Mouse (Mus musculus): ENCODE results near the gene Gm4871. TPM values are rescaled to one million over a fixed set of nuclear protein-coding genes. Genes with fewer than 3 reads are reported as not detected.
"Not testable (repeated sequence)": the region's sequence is repeated elsewhere in the genome, so short reads cannot be mapped to it uniquely, and the experiment has no call there.

The Gm4871 gene
- polyA plus RNA-seq, 1 experiment from 2014 or later, result not detected

GRCm38 (mm10) chr5:145057907-145058306, 25.4 kb upstream of the Gm4871 start:
- Histone ChIP-seq H3K4me3 (ENCODE audit: low read depth, low read length) (no peak overlapping the region), H3K9me3 (ENCODE audit: control insufficient read depth, low read length) (no peaks in the 10 kb centered on the region), H3K36me3 (ENCODE audit: control insufficient read depth, insufficient read depth, low read length) (no peaks in the 10 kb centered on the region), H3K27ac (ENCODE audit: low read depth, low read length) (no peak overlapping the region), H3K27me3 (ENCODE audit: control insufficient read depth, insufficient read depth, low read length) (no peaks in the 10 kb centered on the region), H3K9ac (replicated peaks; ENCODE audit: low read depth, low read length) (no peak overlapping the region), H3K4me1 (ENCODE audit: control insufficient read depth, insufficient read depth, low read length) (no peaks in the 10 kb centered on the region), H3K4me2 (ENCODE audit: low read depth, low read length) (no peak overlapping the region)
- no peak for ATAC-seq (ENCODE audit: low read depth)
- 76% methylated on average over 8 of the region's 8 CpGs for WGBS

- H3K36me3 ChIP-seq (ENCODE audit: control insufficient read depth, insufficient read depth, low read length); H3K9me3 ChIP-seq (ENCODE audit: control insufficient read depth, low read length); H3K4me3 ChIP-seq (ENCODE audit: low read depth, low read length); ATAC-seq (ENCODE audit: low read depth); H3K4me1 ChIP-seq (ENCODE audit: control insufficient read depth, insufficient read depth, low read length); H3K4me2 ChIP-seq (ENCODE audit: low read depth, low read length); H3K27ac ChIP-seq (ENCODE audit: low read depth, low read length); H3K9ac ChIP-seq (replicated peaks; ENCODE audit: low read depth, low read length); H3K27me3 ChIP-seq (ENCODE audit: control insufficient read depth, insufficient read depth, low read length): not testable (repeated sequence)
- WGBS, result 91% methylated on average over 3 of the region's 3 CpGs
Measured at GRCm38 (mm10) chr5:145054187-145054586, 21.6 kb upstream of the Gm4871 start.

DNA sequence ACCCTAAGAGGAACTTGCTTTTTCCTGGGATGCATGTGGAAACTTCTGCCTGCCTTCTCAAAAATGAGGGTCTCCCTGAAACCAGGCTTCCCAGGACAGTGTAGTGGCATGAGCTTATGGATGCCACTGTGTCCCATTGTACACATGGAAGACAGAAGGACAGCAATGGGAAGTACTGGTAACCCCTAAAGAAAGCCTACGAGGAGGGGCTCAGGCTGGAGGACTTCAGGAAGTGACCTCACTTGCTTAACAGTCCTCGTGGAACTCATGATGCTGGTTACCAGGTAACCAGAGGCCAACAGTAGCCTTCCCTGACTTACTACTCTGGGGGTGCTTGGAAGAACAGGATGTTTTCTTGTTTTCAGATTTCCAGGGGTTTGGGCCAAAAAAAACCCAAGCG, 10.1 kb upstream of the Gm4871 start, which contains the start of gene 1700018F24Rik:
1700018F24Rik (plus strand) TSS at position 301 of the 400 bp plus-strand sequence.
- not testable (repeated sequence) for H3K4me3 ChIP-seq (ENCODE audit: low read depth, low read length); H3K4me2 ChIP-seq (ENCODE audit: low read depth, low read length); H3K36me3 ChIP-seq (ENCODE audit: control insufficient read depth, insufficient read depth, low read length); ATAC-seq (ENCODE audit: low read depth); H3K9ac ChIP-seq (replicated peaks; ENCODE audit: low read depth, low read length); H3K4me1 ChIP-seq (ENCODE audit: control insufficient read depth, insufficient read depth, low read length); H3K9me3 ChIP-seq (ENCODE audit: control insufficient read depth, low read length); H3K27me3 ChIP-seq (ENCODE audit: control insufficient read depth, insufficient read depth, low read length); H3K27ac ChIP-seq (ENCODE audit: low read depth, low read length)
- WGBS, result 89% methylated on average over 3 of the region's 3 CpGs

DNA sequence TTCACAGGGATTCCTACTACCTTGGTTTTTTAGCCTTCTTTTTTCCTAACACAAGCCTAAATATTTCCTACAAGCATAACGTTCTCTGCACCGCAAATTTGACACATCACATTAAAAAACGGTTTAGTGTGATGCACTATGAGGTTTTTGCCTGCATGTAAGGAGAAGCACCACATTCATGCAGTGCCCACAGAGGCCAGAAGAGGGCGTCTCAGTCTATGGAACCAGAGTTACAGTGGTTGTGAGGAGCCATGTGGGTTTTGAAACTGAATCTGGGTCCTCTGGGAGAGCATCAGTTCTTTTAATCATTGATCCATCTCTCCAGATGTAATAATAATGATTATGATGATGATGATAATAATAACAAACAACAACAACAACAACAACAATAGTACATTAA, 9.1 kb upstream of the Gm4871 start:
- H3K4me1 ChIP-seq (ENCODE audit: control insufficient read depth, insufficient read depth, low read length), result no peaks in the 10 kb centered on the region
- H3K4me2 ChIP-seq (ENCODE audit: low read depth, low read length), result no peak overlapping the region
- no peak overlapping the region for H3K9ac ChIP-seq (replicated peaks; ENCODE audit: low read depth, low read length)
- 45% methylated on average over 4 of the region's 4 CpGs for WGBS
- H3K4me3 ChIP-seq (ENCODE audit: low read depth, low read length), result no peak overlapping the region
- H3K27me3 ChIP-seq (ENCODE audit: control insufficient read depth, insufficient read depth, low read length), result no peaks in the 10 kb centered on the region
- no peaks in the 10 kb centered on the region for H3K36me3 ChIP-seq (ENCODE audit: control insufficient read depth, insufficient read depth, low read length)
- no peak overlapping the region for H3K27ac ChIP-seq (ENCODE audit: low read depth, low read length)
- H3K9me3 ChIP-seq (ENCODE audit: control insufficient read depth, low read length), result no peaks in the 10 kb centered on the region
- ATAC-seq (ENCODE audit: low read depth), result no peak

DNA sequence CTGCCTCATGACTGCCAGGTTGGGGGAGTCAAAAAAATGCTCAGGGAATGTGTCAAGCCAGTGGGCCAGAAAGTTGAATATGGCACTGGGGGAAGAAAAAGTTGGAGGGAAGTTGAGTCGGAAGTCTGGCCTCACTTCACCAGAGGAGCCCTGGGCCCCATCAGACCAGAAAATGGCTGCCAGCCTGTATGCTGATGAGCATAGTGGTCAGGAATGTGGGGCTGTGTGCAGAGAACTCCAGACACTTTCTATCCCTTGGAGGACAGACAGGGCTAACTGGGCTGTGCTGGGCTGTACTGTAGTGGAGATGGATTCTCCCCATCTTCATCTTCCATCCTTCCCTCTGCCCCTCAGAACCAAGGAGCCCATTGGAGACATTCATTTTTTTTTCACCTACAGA, 2.1 kb downstream of the Gm4871 start:
- H3K4me2 ChIP-seq (ENCODE audit: low read depth, low read length); H3K9me3 ChIP-seq (ENCODE audit: control insufficient read depth, low read length); H3K4me1 ChIP-seq (ENCODE audit: control insufficient read depth, insufficient read depth, low read length); H3K9ac ChIP-seq (replicated peaks; ENCODE audit: low read depth, low read length); ATAC-seq (ENCODE audit: low read depth); H3K4me3 ChIP-seq (ENCODE audit: low read depth, low read length); H3K36me3 ChIP-seq (ENCODE audit: control insufficient read depth, insufficient read depth, low read length); H3K27ac ChIP-seq (ENCODE audit: low read depth, low read length); H3K27me3 ChIP-seq (ENCODE audit: control insufficient read depth, insufficient read depth, low read length): not testable (repeated sequence)
- 100% methylated on average over 1 of the region's 1 CpGs for WGBS

DNA sequence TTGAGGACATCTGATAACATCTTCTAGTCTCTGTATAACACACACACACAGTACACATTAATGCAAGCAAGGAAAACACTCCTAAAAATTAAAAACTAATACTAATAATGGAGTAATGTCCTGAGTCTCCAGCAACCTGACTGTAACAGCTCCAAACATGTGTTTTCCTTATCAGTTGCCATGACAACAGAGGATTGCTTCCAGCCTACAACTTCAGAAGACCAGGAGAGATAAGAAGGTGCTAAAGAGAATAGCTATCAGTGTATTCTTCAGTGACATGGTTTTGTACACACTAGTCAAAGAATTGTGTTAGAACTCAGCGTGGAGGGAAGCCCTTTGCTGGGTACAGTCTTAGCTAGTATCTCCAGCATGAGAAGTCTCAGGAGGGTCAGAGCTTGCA, 11.8 kb downstream of the Gm4871 start:
- H3K27ac ChIP-seq (ENCODE audit: low read depth, low read length); H3K4me1 ChIP-seq (ENCODE audit: control insufficient read depth, insufficient read depth, low read length); ATAC-seq (ENCODE audit: low read depth); H3K9ac ChIP-seq (replicated peaks; ENCODE audit: low read depth, low read length); H3K9me3 ChIP-seq (ENCODE audit: control insufficient read depth, low read length); H3K27me3 ChIP-seq (ENCODE audit: control insufficient read depth, insufficient read depth, low read length); H3K4me3 ChIP-seq (ENCODE audit: low read depth, low read length); H3K36me3 ChIP-seq (ENCODE audit: control insufficient read depth, insufficient read depth, low read length); H3K4me2 ChIP-seq (ENCODE audit: low read depth, low read length): not testable (repeated sequence)
- WGBS, result 86% methylated on average over 1 of the region's 1 CpGs

DNA sequence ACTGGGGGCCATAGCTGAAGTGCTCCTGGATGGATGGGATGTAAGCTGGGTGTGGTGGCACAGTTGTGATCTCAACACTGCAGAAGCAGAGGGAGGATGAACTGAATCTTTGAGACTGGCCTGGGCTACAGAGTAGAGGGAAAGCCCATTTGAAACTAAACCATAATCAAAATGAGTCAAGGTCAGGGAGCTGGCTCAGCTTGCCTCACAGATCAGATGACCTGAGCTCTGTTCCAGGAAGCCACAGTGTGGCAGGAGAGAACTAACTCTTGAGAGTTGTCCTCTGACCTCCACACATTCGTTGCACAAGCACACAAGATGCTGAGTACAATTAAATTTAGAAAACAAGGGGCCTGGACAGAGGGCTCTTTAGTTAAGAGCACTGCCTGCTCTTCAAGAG, 12.3 kb downstream of the Gm4871 start:
- not testable (repeated sequence) for H3K4me2 ChIP-seq (ENCODE audit: low read depth, low read length); H3K9ac ChIP-seq (replicated peaks; ENCODE audit: low read depth, low read length); H3K4me3 ChIP-seq (ENCODE audit: low read depth, low read length); H3K4me1 ChIP-seq (ENCODE audit: control insufficient read depth, insufficient read depth, low read length); H3K27me3 ChIP-seq (ENCODE audit: control insufficient read depth, insufficient read depth, low read length); H3K27ac ChIP-seq (ENCODE audit: low read depth, low read length); H3K36me3 ChIP-seq (ENCODE audit: control insufficient read depth, insufficient read depth, low read length); H3K9me3 ChIP-seq (ENCODE audit: control insufficient read depth, low read length); ATAC-seq (ENCODE audit: low read depth)
- WGBS, result 48% methylated on average over 1 of the region's 1 CpGs

GRCm38 (mm10) chr5:145016761-145017160, 15.8 kb downstream of the Gm4871 start:
- not testable (repeated sequence) for H3K27me3 ChIP-seq (ENCODE audit: control insufficient read depth, insufficient read depth, low read length); H3K4me3 ChIP-seq (ENCODE audit: low read depth, low read length); H3K36me3 ChIP-seq (ENCODE audit: control insufficient read depth, insufficient read depth, low read length); ATAC-seq (ENCODE audit: low read depth); H3K4me2 ChIP-seq (ENCODE audit: low read depth, low read length); H3K9ac ChIP-seq (replicated peaks; ENCODE audit: low read depth, low read length); H3K27ac ChIP-seq (ENCODE audit: low read depth, low read length); H3K4me1 ChIP-seq (ENCODE audit: control insufficient read depth, insufficient read depth, low read length); H3K9me3 ChIP-seq (ENCODE audit: control insufficient read depth, low read length)
- whole genome bisulfite sequencing, result 38% methylated on average over 2 of the region's 2 CpGs

DNA sequence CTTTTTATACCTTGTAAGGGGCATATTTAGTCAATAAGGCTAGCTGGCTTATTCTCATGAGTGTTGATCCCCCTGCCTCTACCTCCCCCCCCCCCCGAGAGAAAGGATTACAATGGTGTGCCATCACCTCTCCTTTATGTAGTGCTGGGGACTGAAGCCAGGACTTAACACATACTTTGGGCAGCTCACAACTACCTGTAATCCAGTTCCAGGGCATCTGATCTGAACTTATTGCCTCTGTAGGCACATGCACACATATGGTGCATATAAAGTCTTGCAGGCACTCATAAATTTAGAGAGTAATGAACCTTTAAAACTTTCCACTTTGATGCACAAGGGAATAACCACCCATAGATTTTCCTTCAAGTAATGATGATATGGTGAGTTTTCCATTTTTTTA, 18.3 kb downstream of the Gm4871 start:
- Histone ChIP-seq H3K27me3 (ENCODE audit: control insufficient read depth, insufficient read depth, low read length) (no peaks in the 10 kb centered on the region), H3K4me2 (ENCODE audit: low read depth, low read length) (no peak overlapping the region), H3K36me3 (ENCODE audit: control insufficient read depth, insufficient read depth, low read length) (no peaks in the 10 kb centered on the region), H3K9me3 (ENCODE audit: control insufficient read depth, low read length) (no peaks in the 10 kb centered on the region), H3K4me1 (ENCODE audit: control insufficient read depth, insufficient read depth, low read length) (no peaks in the 10 kb centered on the region), H3K9ac (replicated peaks; ENCODE audit: low read depth, low read length) (no peak overlapping the region), H3K4me3 (ENCODE audit: low read depth, low read length) (no peak overlapping the region), H3K27ac (ENCODE audit: low read depth, low read length) (no peak overlapping the region)
- no peak for ATAC-seq (ENCODE audit: low read depth)
- 93% methylated on average over 1 of the region's 1 CpGs for WGBS
